8 mouse cellular contexts compared by ENCODE assay signal in genomic region chr11:119129281-119130058, GRCm38 (mm10). TPM values are rescaled to one million over a fixed set of nuclear protein-coding genes. Genes with fewer than 3 reads are reported as not detected.
A peak's percentile ranks its signal among the peaks of the same experiment; 100 is the strongest.
DNase-seq lines count a peak whose midpoint lies in the region; ATAC-seq lines count a peak whose summit lies in the region.

No protein-coding gene starts in this region.

- H3K4me1 ChIP-seq in lung, embryonic 16.5 days (replicated peaks; ENCODE audit: control insufficient read depth, insufficient read depth, low read length), result peaks cover 58% of the 10 kb centered on the region
- H3K4me1 ChIP-seq in hindbrain, embryonic 11.5 days (replicated peaks; ENCODE audit: control insufficient read depth, insufficient read depth, low read length), result peaks cover 17% of the 10 kb centered on the region
- peaks cover 48% of the 10 kb centered on the region for H3K4me1 ChIP-seq in stomach, embryonic 15.5 days

- H3K27ac ChIP-seq in lung, embryonic 16.5 days (ENCODE audit: low read length), result peak overlapping the region; percentile 12; the same call in 1 of the 2 replicates
- peak overlapping the region; percentile 70 for H3K27ac ChIP-seq in hindbrain, embryonic 11.5 days (ENCODE audit: low read depth, low read length)
- no peak overlapping the region for H3K27ac ChIP-seq in stomach, embryonic 15.5 days

- 51% methylated on average over 18 of the region's 18 CpGs for WGBS in lung, embryonic 16.5 days
- WGBS in hindbrain, embryonic 11.5 days, result 48% methylated on average over 18 of the region's 18 CpGs
- 51% methylated on average over 18 of the region's 18 CpGs for WGBS in stomach, embryonic 15.5 days

- H3K27me3 ChIP-seq in lung, embryonic 16.5 days (ENCODE audit: control insufficient read depth, insufficient read depth, low read depth, low read length), result no peaks in the 10 kb centered on the region; the same call in 1 of the 2 replicates
- H3K27me3 ChIP-seq in hindbrain, embryonic 11.5 days (ENCODE audit: control insufficient read depth, insufficient read depth, low read length), result peaks cover 3% of the 10 kb centered on the region; the same call in 1 of the 2 replicates
- H3K27me3 ChIP-seq in stomach, embryonic 15.5 days (replicated peaks), result 0 out of 2 replicates have a peak, but pooled peaks cover 6% of the 10 kb centered on the region

- no peak for DNase-seq in lung, postnatal 4 days
- DNase-seq in hindbrain, embryonic 11.5 days (ENCODE audit: low spot score), result no peak
- peak; percentile 28 to 74 for DNase-seq in kidney, postnatal 25 days
- DNase-seq in thymus, postnatal 36 days, result no peak

- H3K4me3 ChIP-seq in lung, embryonic 16.5 days (ENCODE audit: low read length), result no peak overlapping the region
- no peak overlapping the region for H3K4me3 ChIP-seq in hindbrain, embryonic 11.5 days (ENCODE audit: low read depth, low read length)
- H3K4me3 ChIP-seq in stomach, embryonic 15.5 days (replicated peaks), result no peak overlapping the region

- H3K9ac ChIP-seq in lung, embryonic 16.5 days (ENCODE audit: low read length), result peak overlapping the region; percentile 8; the same call in 1 of the 2 replicates
- H3K9ac ChIP-seq in hindbrain, embryonic 11.5 days (ENCODE audit: low read depth, low read length), result no peak overlapping the region
- H3K9ac ChIP-seq in stomach, embryonic 15.5 days, result no peak overlapping the region

- no peaks in the 10 kb centered on the region for H3K36me3 ChIP-seq in lung, embryonic 16.5 days (ENCODE audit: control insufficient read depth, insufficient read depth, low read length)
- H3K36me3 ChIP-seq in hindbrain, embryonic 11.5 days (ENCODE audit: control insufficient read depth, insufficient read depth, low read length), result no peaks in the 10 kb centered on the region
- no peaks in the 10 kb centered on the region for H3K36me3 ChIP-seq in stomach, embryonic 15.5 days

- no peak overlapping the region for H3K4me2 ChIP-seq in lung, embryonic 16.5 days (ENCODE audit: low read depth, low read length)
- no peak overlapping the region; the same call in 1 of the 2 replicates for H3K4me2 ChIP-seq in hindbrain, embryonic 11.5 days (replicated peaks; ENCODE audit: low read depth, low read length)
- peak overlapping the region; percentile 27; the same call in 1 of the 2 replicates for H3K4me2 ChIP-seq in stomach, embryonic 15.5 days

- no peak for ATAC-seq in lung, embryonic 16.5 days (ENCODE audit: low read depth)
- ATAC-seq in hindbrain, embryonic 11.5 days (ENCODE audit: low FRiP score), result no peak
- ATAC-seq in stomach, embryonic 15.5 days (ENCODE audit: insufficient read depth, low FRiP score, low read depth), result no peak
- ATAC-seq in erythroid progenitor cell, adult 5-6 weeks (replicated peaks; ENCODE audit: low FRiP score, poor library complexity, severe bottlenecking), result no peak
- ATAC-seq in granulocyte monocyte progenitor cell, adult 5-6 weeks (replicated peaks; ENCODE audit: poor library complexity, severe bottlenecking), result no peak

- peaks cover 5% of the 10 kb centered on the region; the same call in 1 of the 2 replicates for H3K9me3 ChIP-seq in lung, embryonic 16.5 days (ENCODE audit: control insufficient read depth, low read length)
- no peaks in the 10 kb centered on the region for H3K9me3 ChIP-seq in hindbrain, embryonic 11.5 days (ENCODE audit: control insufficient read depth, low read length)
- H3K9me3 ChIP-seq in stomach, embryonic 15.5 days, result no peaks in the 10 kb centered on the region

RNA-seq across cellular contexts. Expression of gene Cbx4, which starts 43.4 kb away (rescaled TPM):
- 13.3 and 14.0 TPM in 2 replicates for polyA plus RNA-seq in lung, embryonic 16.5 days (2015; fragmentation: Nextera tagmentation; extraction: Ambion mirVana)
- polyA plus RNA-seq in hindbrain, embryonic 11.5 days (2014; fragmentation: Nextera tagmentation; extraction: Ambion mirVana), result 5.4 and 7.1 TPM in 2 replicates
- polyA plus RNA-seq in stomach, embryonic 15.5 days (2015; fragmentation: Nextera tagmentation; extraction: Ambion mirVana), result 10.2 and 10.3 TPM in 2 replicates
- total RNA-seq in erythroid progenitor cell, adult 5-6 weeks (2015; ENCODE audit: low replicate concordance), result 5.4 and 13.4 TPM in 2 replicates
- total RNA-seq in erythroid progenitor cell, adult 5-6 weeks (2017; ENCODE audit: low replicate concordance), result 2.7 and 4.4 TPM in 2 replicates
- total RNA-seq in granulocyte monocyte progenitor cell, adult 5-6 weeks (2014; fragmentation: Nextera tagmentation), result 15.8 and 18.8 TPM in 2 replicates
- 27.4 and 38.2 TPM in 2 replicates for total RNA-seq in granulocyte monocyte progenitor cell, adult 5-6 weeks (2017)

Comparison
In these comparisons a context has a peak if more than half of its experiments do, and no peak if none do; other contexts are left out.
1. DNase-seq: peak in kidney, postnatal 25 days (2 of 2); none in lung, postnatal 4 days (0 of 2), hindbrain, embryonic 11.5 days (single experiment) and thymus, postnatal 36 days (0 of 2).